Mouse (Mus musculus): Measurements from ENCODE around the gene Acoxl.

The Acoxl gene

DNA sequence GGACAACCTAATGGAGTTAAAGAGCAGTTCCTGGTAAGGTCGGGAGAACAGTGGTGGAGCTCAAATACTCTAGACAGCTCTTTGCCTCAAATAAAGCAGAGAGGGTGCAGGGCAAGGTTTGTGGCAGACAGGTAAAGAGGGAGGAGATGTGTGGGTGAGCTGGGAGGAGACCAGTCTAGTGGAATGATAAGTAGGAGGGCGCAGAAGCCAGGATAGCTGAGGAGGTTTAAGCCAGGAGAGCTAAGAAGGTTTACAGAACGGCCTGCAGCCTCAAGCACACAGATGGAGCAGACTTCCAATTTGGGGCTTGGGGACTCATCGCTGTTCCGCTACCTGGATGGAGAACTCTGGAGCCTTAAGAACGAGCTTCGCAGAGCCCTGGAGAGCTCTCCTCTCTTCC lies at the start of gene Acoxl:
TSS of gene Acoxl (plus strand) at position 301 of the 400 bp plus-strand sequence.
- DNase-seq (ENCODE audit: low spot score) = no peak

DNA sequence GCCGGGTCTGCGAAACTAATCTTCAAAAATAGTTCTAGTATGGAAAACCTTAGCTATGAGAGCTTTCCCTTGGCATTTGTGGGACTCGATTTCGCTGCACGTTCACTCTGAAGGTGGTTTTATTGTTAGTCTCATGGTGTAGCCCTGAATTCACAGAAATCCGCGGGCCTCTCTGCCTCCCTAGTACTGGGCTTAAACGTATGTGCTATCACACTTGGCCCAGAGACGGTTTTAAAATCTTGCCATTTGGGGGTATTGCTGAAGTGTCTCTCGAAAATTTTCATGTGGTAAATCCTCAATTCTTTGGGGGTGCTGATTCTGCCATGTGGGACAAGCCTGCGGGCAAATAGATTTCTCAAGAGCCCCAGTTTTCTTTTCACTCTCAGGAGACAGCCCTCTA lies 49.5 kb upstream of the Acoxl start:
- DNase-seq (ENCODE audit: low spot score) = no peak

DNA sequence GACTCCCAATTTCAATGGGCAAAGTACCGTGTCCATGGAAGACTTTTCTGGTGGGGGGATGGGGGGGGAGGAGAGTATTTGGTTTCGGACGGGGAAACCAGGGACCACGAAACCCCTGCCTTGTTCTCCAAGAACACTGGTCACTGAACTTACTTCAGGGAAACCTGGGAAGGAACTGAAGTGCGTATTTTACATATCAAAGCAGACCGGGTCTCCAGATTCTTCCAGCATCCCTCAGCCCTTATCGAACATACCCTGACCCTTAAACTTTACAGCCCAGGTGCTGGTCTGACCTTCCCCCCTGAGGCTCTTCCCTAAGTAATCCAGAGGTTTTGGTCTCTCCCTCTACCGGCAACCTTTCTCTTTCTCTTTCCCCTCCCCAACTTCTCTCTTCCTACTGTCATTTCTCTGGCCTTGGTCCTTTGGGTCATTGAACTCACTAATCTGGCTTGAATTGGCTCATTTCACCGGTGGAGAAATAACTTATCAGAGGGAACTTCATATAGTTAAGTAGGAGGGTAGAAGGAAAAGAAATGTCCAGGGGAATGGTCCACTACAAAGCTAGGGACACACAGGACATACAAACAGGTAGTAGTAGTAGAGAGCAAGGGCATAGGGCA lies 48.9 kb upstream of the Acoxl start:
- no peak for DNase-seq (ENCODE audit: low spot score)

DNA sequence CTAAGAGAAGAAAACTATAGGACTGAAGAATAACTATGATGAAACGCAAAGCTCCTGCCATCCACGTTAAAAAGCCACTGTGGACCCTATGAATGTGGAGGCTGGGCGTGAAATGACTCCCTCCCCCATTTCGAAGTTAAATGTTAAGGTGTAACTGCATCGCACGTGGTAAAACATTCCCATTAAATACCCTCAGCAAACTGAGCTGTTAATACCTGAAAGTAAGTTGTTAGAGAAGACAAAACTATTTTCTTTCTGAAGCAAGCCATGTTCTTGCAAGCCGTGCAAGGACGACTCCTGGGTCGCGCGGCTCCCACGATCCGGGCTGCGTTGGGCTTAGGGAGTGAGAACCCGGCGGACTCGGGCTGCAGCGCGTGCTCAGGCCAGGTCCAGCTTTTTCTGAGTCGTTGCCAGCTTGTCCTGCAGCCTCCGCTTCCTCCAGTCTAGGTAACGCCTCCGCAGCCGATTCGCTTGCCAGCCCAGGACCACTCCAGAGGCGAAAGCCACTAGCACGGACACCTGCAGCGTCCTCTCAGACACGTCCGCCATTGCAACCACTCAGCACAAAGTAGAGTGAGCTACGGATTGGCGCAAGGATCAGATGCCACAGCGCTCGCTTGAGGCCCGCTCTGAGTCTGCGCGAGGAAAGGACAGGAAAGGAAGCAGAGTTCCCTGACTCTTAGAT lies 46.6 kb upstream of the Acoxl start, which contains the start of gene Mtln:
TSS of gene Mtln (minus strand) at position 570 of the 685 bp plus-strand sequence.
- DNase-seq (ENCODE audit: low spot score) = peak; percentile 84

DNA sequence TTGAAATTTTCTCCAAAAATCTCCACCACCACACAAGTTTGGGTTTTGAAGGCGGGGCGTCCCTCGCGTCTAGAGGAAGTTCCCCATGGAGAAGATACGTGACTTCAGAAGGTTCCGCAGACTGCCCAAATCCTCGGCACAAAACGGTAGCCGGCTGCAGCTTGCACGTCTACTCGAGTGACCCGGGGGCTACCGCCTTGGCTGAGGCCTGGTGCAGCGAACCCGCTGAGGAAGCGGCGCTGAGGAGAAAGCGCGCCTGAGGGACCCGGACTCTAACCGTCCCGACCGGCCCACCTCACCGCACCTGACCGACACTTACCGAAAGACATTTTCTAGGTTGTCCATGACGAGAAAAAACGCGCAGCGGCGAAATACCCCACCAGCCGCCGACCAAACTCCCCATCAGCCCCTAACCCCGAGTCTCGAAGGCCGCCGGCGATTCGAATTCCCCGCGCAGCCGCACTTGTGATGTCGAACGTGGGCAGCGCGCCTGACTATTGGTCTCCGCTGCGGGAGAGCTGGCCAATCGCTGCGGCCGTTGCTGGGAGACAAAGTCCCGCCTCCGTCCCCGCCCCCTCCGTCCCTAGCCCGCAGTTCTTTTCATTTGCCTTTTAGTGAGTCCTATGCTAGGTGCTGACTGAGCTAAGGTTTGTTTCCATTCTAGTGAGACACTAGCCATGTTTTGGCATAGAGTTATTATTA lies 7.1 kb upstream of the Acoxl start, which contains the start of gene Bub1:
TSS of gene Bub1 (minus strand) at position 465 of the 702 bp plus-strand sequence.
- peak; percentile 91 for DNase-seq (ENCODE audit: low spot score)

DNA sequence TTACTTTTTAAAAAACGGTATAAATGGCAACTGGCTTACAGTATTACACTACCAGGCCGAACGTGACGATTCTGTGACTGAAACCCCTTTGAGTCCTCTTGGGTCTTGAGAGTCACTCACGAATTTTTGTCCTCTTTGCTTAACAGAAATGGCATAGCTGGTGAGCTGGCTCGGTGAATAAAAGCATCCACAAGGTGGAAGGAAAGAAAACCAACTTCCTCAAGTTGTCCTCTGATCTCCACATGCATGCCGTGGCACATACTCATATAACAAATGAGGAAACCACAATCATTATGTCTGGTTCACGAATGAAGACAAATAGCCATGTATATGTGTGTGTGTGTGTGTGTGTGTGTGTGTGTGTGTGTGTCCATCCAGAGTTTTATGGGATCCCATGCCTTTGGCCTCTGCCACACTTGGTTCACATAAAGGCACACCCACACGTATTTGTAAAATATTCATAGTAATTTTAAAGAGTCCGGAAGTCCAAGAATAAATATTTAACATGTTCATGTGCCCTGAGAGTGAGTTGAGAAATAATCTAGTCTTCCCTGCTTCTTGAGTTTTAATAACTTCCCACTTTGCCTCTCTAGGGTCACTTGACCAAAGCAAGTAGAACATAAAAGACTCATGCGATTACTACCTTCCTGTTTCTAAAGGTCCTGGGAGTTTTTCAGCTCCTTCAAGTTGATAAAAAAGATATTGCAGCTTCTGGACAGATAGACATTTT lies 6.4 kb upstream of the Acoxl start:
- no peak for DNase-seq (ENCODE audit: low spot score)

DNA sequence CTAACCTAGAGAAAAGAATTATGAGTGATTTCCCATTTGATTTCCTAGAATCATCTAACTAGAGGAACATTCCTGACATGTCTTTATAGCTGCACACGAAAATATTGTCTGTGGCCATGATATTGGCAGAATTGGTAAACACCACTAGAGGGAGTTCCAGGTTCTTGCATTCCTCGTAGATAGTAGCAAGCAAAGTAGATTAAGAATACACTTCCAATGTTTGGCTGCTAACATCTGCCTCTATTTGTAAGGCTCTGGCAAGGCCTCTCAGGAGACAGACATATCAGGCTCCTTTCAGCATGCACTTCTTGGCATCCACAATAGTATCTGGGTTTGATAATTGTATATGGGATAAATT lies 5.9 kb upstream of the Acoxl start:
- no peak for DNase-seq (ENCODE audit: low spot score)

DNA sequence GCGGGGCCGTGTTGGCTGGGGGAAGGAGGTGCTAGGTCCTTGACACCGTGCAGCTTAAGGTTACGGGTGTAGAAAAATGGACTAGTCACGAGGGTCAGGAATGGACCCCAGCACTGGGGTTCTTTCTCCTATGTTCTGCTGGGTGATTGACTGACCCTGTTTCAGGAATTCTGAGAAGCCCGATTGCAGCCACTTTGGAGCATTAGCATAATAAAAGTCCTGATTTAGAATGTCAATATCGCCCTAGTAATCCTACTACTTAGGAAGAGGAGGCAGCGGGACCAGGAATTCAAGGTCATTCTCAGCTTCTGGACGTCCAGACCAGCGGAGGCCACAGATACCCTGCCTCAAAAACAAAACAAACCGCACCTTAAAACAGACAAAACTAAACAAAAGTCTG lies 749 bp downstream of the Acoxl start:
- no peak for DNase-seq (ENCODE audit: low spot score)

DNA sequence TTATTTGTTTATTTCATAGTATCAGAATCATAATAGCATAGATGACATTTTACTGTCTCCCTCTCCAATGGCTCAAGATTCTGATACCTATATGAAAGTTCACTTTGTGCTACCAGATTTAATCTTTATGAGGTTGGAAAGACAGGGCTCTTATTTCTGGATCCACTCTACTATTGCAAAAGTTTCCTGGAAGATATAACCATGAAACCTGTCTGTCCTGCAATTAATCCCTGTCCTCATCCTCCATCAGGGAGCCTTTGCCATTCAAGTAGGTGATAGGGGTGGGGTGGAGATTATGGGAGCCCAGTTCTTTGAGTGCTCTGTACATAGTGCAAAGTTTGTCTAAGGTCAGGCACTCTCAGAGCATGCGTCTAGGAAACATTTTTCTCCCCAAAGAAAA lies 2.7 kb downstream of the Acoxl start:
- no peak for DNase-seq (ENCODE audit: low spot score)

DNA sequence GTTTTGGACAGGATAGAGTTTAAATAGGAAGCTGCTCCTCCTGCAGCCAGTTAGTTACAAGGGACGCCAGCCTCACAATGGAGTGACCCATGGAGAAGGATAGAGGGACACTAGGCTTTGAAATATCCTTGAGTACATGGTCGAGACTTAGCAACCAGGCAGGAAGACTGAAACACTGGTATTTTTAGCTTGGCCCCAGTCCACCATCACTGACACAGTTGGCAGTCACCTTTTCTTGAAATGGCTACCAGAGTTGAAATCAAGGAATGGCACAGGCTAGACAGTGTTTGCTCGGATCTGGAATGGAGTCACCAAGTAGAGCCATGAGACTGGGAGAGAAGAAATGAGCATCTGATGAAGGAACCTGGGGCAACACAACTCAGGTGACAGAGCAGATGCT lies 3.7 kb downstream of the Acoxl start:
- DNase-seq (ENCODE audit: low spot score) = no peak

DNA sequence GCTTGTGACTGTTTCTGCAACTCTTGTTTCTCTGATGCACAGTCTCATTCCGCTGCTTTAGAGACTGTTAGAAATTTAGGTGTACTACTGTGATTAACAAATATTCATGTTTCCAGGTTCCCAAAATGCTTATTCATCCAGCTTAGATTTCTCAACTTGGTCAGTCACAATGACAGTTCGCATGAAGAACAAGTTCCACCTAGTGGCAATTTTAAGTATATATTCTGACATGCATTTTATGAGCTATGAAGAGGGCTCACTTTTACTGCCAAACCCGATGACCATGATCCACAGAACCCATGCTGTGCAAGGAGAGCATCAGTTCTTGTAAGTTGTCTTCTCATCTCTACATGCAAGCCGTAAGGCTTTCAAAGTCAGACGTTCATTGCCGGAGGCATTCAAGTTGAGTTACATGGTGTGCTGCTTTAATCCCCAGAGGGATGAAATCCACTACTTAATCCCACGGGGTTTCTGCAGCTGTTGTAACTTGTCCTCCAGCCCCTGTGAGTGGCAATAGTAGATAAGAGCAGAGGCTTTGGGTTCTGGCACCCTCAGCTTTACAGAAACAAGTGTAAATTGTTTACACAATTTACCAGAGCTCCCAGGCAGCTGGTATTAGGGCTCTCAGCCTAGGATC lies 6.8 kb downstream of the Acoxl start:
- no peak for DNase-seq (ENCODE audit: low spot score)

DNA sequence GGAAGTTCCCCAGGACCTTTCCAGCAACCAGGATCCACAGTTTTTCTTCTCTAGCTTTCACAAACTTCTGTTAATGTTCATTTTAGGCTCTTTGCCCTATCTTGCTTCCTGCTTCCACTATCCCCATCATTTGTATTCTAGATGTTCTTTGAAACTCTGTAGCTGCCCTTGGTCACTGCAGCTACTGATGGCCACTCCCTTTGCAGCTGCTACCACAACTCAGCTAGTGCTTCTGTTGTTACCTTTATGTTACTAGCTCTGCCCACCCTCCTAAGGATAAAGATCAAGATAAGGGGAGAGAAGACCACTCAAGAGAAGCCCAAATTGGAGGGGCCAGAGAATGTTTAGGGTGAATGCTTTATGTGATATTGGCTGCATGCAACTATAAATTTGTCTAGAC lies 7.3 kb downstream of the Acoxl start:
- no peak for DNase-seq (ENCODE audit: low spot score)

DNA sequence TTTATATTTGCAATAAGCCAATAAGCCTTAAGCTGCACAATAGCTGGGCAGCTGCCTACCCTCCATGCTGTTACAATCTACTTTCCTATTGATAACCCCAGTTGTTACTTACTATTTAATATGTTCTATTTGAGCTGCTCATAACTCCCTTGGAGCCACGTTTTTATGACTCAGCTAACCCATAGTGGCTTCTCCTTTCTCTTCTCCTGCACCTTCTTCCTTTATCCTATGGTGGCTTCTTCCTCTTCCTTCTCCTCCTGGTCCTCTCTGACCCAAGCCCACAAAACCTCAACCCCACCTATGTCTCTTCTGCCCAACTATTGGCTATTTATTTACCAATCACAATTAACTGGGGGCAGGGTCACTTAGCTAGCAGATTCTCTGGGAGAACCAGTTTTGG lies 7.9 kb downstream of the Acoxl start:
- DNase-seq (ENCODE audit: low spot score) = no peak

DNA sequence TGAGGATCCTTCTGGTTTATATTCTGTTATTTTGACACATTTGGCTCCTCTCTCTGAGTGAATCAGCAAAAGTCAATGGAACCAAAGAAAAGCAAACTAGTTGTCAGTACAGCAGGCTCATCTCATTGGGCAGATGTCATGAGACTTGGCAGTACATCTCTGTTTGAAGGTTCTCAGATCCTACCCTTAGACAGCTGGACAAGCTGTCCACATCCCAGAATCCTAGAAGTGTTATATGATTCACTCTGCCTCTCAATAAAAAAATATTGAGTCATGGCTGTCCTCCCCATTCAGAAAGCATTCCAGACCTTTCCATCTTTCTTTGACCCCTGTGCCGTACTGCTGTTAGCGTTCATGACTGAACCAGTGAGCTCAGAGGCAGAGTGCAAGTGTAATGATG lies 11.7 kb downstream of the Acoxl start:
- no peak for DNase-seq (ENCODE audit: low spot score)

DNA sequence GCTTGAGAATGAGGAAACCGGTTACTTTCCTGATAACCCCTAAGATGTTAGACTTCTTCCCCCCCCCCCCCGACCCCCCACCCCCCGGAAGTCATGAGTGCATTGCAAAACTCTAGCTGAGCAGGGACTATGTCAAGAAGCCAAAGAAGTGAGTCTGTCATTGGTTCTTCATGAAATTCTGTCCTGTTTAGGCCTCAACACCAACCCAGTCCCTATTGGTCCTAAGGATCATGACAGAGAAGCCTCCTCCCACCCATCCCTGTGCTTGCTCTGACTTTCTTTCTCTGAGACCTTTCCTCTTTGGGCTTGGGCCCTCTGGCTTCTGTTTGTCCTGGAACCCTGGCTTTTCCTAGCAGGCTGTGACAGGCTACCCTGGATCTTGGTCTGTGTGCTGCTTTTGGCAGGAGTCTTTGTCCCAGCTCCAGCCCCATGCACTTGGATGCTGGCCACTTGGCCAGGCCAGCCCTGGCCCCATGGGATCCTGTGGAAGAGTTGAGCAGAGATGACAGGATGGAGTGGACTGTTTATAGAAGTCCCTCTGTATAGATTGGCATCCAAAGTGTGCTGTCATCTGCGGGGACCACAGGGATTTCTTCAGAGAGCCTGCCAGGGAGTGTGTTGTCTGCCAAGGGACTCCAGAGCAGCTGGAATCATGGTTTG lies 15.8 kb downstream of the Acoxl start:
- peak; percentile 45 for DNase-seq (ENCODE audit: low spot score)

DNA sequence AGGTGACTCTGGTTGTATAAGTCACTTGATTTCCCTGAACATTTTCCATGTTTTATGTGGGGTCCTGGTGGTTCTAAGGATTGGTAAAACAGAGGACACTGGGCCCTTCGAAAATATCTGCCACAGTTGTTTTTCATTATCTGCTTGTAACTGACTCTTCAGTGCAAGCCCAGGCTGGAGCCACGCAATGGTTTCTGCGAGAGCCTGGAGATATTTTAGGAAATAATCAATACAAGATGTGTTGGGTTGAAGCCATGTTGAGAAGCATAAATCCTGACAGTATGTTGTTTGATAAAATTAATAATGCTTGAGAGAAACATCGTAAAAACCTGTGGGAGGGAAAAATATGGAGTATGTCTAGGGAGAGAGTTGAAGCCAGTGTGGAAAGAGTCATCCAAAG lies 25.7 kb downstream of the Acoxl start:
- no peak for DNase-seq (ENCODE audit: low spot score)

DNA sequence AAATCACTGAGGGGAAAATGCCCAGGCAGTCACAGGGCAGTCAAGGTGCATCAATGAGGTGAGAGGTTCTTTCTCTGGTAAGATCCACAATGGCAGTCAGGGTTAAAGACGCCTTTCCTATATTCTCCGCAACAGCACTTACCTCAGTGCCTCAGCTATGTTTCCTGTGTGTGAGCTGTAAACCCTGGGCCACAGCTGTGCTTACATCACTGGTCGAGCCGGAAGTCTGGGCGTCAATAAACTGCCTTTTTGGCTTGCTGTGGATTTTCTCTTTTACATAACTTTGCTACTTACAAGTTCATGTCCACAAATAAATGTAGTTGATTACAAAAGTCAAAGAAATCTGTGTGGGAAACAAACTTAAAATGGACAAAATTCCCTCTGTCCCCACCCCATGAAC lies 42.4 kb downstream of the Acoxl start:
- no peak for DNase-seq (ENCODE audit: low spot score)

DNA sequence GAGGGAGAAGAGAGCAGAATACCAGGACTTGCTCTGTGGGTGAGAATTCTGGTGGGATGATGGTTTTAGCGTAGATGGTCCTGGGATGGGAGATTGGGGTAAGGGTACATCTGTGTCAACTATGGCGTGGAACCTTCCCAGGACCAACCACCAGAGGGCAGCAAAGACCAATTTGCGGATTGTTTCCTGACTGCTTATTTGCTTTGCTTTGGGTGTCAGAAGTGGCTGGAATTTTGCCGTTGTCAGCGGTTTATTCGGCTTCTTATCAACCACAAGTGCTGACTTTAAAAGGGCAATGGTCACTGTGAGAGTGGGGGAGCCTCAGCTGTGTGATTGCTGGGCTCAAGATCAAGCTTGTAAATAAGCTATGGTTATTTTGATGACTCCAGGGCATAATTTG lies 50.8 kb downstream of the Acoxl start:
- peak; percentile 82 for DNase-seq (ENCODE audit: low spot score)

DNA sequence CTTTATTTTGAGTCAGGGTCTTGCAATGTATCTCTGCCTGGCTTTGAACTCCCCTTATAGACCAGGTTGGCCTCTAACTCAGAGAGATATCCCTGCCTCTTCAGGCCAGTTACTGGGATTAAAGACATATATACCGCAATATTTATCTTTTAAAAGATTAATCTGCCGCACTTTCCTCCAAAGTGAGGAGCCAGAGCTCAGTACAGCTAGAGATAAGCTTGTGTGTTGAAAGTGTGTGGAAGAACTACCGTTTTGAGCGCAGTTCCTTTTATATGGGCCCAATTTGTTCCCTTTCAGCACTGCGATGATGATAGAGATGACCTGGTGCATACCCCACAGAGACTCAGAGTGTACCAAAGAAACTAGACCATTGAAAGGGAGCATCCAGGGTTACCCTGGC lies 51.3 kb downstream of the Acoxl start:
- no peak for DNase-seq (ENCODE audit: low spot score)

DNA sequence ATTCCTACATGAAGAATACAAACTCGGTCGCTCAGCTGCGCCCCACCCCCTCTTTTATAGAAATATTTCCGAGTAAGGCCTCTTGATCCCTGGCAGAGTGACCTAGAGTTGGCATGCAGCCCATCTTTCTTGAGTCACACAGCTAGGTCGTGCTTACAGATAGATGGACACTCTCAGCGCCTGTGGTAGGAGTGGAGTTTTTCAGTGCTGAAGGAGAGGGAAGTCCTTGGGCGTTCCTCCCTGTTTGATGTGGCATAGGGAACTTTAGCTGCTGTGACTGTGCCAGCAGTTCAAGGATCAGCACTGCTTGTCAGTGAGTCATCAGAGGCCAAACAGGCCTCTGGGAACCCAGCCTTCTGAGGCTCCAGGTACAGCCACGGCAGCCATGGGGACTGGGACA lies 51.9 kb downstream of the Acoxl start:
- DNase-seq (ENCODE audit: low spot score) = peak; percentile 20

DNA sequence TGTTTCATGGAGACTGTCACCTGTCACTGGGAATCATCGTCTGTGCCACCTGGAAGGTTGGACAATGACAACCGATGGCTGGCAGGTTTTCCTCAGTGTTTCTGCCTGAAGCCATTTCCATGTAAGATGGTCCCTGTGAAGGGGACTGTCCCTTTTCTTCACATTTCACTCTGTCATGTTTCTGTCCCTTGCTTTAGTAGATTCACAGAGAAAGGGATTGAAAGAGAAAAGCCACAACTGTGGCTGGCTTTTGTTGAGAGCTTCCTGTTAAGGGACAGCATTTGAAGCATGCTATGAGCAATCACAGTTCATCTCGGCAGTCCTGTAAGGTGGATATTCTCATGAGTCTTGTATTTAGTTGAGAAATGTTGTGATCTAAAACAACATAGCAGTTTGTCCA lies 52.4 kb downstream of the Acoxl start:
- no peak for DNase-seq (ENCODE audit: low spot score)

DNA sequence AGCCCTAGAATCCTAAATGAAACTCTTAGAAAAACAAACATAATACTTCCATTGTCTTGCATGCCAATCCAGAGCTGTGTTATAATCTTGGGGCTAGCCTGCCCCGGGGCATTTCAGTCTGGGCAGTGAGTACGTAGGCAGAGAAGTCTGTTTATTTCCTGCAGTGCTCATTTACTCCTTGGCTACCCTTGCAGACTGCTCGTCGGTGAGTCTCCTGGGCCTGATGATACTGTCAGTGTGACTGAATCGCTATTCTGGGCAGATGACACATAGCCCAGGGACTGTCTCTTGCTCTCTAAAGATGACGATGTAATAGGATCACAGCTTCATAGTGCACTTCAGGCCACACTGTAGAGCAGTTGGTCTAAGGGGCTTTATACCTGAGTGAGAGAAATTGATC lies 56.2 kb downstream of the Acoxl start:
- DNase-seq (ENCODE audit: low spot score) = no peak

All from ovary, postnatal 36 days (tissue).